Mouse (Mus musculus) limb, embryonic 13.5 days (tissue): ENCODE measurements around the gene Fkbp9. TPM values are rescaled to one million over a fixed set of nuclear protein-coding genes. Genes with fewer than 3 reads are reported as not detected.
A peak's percentile ranks its signal among the peaks of the same experiment; 100 is the strongest.

Experiments
- ATAC-seq: fragments of 200-750 bp; cut with Nextera tagmentation; 2 replicates; pipeline ENCODE4 v1.8.0; 2017; ENCODE audit warnings: low read depth, moderate number of reproducible peaks, moderate TSS enrichment; ENCODE audit not compliant: low FRiP score
- H3K27ac ChIP-seq: fragments of 300-500 bp; sonication (generic); 2 replicates; pipeline ENCODE4 v1.5.1; 2015; ENCODE audit warnings: inconsistent platforms, mild to moderate bottlenecking, moderate library complexity
- H3K27me3 ChIP-seq: fragments of 300-500 bp; sonication (generic); 2 replicates; pipeline ENCODE4 v1.6.1; 2015; ENCODE audit warnings: mild to moderate bottlenecking, inconsistent platforms
- H3K36me3 ChIP-seq: fragments of 300-500 bp; sonication (generic); 2 replicates; pipeline ENCODE4 v1.6.1; 2015; ENCODE audit warnings: inconsistent platforms, mild to moderate bottlenecking, moderate library complexity
- H3K4me1 ChIP-seq: fragments of 300-500 bp; sonication (generic); 2 replicates; pipeline ENCODE4 v1.6.1; 2015; ENCODE audit warnings: inconsistent platforms
- H3K4me2 ChIP-seq: fragments of 300-500 bp; sonication (generic); replicated peaks from 2 replicates; pipeline ENCODE4 v1.6.1; 2015; ENCODE audit warnings: inconsistent platforms, mild to moderate bottlenecking, moderate library complexity
- H3K4me3 ChIP-seq: fragments of 300-500 bp; sonication (generic); 2 replicates; pipeline ENCODE4 v1.5.1; 2015; ENCODE audit warnings: moderate library complexity, mild to moderate bottlenecking, inconsistent platforms
- H3K9ac ChIP-seq: fragments of 300-500 bp; sonication (generic); 2 replicates; pipeline ENCODE4 v1.6.1; 2015; ENCODE audit warnings: mild to moderate bottlenecking, inconsistent platforms
- H3K9me3 ChIP-seq: fragments of 300-500 bp; sonication (generic); 2 replicates; pipeline ENCODE4 v1.6.1; 2016; ENCODE audit warnings: inconsistent platforms
- WGBS: fragments of 180-500 bp; shearing (Covaris S2); methylation state at CpG from one replicate; pipeline ENCODE4 v1.1.7; 2015; 5-methylcytosine and 5-hydroxymethylcytosine counted together
- polyA plus RNA-seq: library from polyadenylated mRNA; unstranded; fragments of >200 nt; fragmentation: Nextera tagmentation; extraction: Ambion mirVana; gene quantifications from 2 replicates; pipeline ENCODE4 v1.2.1, GENCODE M21; 2015

Gene Fkbp9
- 181 and 185 TPM in 2 replicates for polyA plus RNA-seq

DNA sequence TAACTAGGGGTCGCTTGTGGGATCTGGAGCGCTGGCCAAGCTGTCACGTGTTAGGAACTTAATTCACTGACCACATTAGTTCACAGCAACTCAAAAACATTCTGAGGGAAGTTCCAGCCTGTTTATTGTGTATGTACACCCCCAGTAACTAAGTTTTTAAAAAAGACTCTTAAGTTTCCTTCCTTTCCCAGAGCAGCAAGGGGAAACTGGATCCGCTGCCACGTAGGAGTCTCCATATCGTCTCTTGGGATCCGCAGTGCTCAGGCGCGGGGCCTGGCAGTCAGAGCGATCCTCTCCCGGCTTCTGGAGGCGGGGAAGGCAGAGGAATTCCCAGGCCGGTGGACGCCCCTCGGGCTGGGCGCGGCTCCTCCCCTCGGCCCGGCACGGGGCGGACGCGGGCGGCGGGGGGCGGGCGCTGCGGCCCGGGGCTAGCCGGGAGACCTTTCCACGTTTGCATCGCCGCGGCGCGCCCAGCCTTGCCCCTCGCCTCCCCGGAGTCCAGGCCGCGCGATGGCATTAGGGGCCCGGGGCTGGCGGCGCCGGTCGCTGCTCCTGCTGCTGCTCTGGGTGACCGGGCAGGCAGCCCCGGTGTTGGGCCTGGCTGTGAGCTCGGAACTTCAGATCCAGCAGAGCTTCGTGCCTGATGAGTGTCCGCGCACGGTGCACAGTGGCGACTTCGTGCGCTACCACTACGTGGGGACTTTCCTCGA lies at the start of gene Fkbp9:
Gene Fkbp9 (plus strand): TSS at position 363 of the 710 bp plus-strand sequence.
- peaks cover 28% of the 10 kb centered on the region for H3K4me1 ChIP-seq
- peaks cover 18% of the 10 kb centered on the region for H3K36me3 ChIP-seq
- H3K27me3 ChIP-seq = no peaks in the 10 kb centered on the region
- ATAC-seq = peak; percentile 94
- H3K4me3 ChIP-seq = peak within 1 kb of the TSS; percentile 76
- H3K9ac ChIP-seq = peak within 1 kb of the TSS; percentile 91
- no peaks in the 10 kb centered on the region for H3K9me3 ChIP-seq
- H3K27ac ChIP-seq = peak within 1 kb of the TSS; percentile 87
- peak within 1 kb of the TSS; percentile 61 for H3K4me2 ChIP-seq
- WGBS = under 1% methylated on average over 50 of the region's 58 CpGs

DNA sequence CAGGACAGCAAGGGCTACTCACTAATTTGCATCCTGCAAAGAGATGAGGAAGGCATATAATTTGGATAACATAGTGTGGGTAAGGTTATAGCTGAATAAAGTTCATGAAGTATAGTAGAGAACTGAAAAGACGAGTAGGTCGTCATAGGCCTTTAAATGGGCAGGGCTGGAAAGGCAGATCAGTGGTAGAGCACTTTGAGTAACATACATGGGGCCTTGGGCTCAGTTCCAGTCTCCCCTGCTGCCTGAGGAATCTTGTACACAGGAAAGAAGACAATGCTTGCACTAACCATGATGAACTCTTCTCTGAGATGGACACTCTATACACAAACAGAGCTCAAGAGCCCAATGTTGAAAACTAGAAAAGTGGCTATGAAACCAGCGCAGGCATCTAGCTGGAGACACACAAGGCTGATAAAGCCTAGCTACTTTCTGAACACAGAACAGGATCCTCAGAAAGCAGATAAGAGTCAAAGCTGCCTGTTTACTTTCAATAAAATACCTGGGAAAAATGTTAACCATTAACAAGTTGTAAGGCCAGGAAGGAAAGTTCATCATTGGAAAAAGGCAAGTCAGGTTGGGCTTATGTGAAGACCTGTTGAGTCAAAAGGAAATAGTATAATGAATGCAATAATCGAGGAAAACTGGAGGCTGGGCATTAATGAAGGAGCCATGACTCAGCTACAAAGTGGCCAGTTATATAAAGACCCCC lies 48.1 kb upstream of the Fkbp9 start:
- Histone ChIP-seq H3K4me2 (no peak overlapping the region), H3K9ac (no peak overlapping the region), H3K4me3 (no peak overlapping the region), H3K36me3 (peaks cover 62% of the 10 kb centered on the region), H3K4me1 (no peaks in the 10 kb centered on the region), H3K27me3 (no peaks in the 10 kb centered on the region), H3K9me3 (no peaks in the 10 kb centered on the region), H3K27ac (no peak overlapping the region)
- 91% methylated on average over 4 of the region's 4 CpGs for WGBS
- no peak for ATAC-seq

DNA sequence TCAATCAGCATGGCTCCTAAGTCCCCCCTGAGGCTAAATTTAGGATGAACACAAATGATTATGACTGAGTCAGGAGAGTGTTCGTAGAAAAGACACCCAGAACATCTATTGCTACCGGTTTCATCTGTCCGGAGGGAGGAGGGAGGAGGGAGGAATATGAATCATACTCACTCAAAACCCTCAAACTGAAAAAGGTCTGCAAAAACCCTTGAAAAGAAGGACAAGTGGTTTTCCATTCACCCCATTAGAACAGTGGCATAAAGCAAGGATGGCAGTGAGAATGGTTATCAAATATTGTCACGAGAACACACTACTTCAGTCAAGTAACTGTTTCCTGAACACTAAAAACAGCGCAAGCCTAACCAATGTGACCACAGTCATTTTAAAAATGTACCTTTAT lies 46.8 kb upstream of the Fkbp9 start:
- peaks cover 56% of the 10 kb centered on the region for H3K36me3 ChIP-seq

DNA sequence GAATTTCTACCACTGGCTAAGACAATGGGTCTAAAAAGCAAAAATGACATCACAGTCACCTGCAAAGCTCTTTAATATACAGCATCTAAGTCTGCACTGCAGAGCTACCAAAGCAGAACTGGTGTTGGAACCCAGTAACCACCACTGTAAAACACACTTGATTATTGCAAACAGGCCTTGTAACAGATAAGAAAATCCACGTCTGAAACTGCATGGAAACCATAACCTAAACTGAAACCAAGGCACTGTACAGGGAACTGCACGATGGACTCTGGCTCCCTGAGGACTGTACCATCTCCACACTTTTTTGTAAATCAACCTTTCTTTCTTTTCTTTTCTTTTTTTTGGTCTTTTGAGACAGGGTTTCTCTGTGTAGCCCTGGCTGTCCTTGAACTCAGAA lies 44.2 kb upstream of the Fkbp9 start:
- no peaks in the 10 kb centered on the region for H3K9me3 ChIP-seq
- WGBS = 86% methylated on average over 2 of the region's 2 CpGs
- no peak overlapping the region for H3K9ac ChIP-seq
- H3K4me2 ChIP-seq = no peak overlapping the region
- H3K4me1 ChIP-seq = no peaks in the 10 kb centered on the region
- no peak for ATAC-seq
- H3K4me3 ChIP-seq = no peak overlapping the region
- no peak overlapping the region for H3K27ac ChIP-seq
- no peaks in the 10 kb centered on the region for H3K27me3 ChIP-seq
- peaks cover 44% of the 10 kb centered on the region for H3K36me3 ChIP-seq

More for the DNA sequence above, 46.8 kb upstream of the Fkbp9 start:
- WGBS = 88% methylated on average over 5 of the region's 5 CpGs
- ATAC-seq = no peak
- H3K27me3 ChIP-seq = no peaks in the 10 kb centered on the region
- no peaks in the 10 kb centered on the region for H3K4me1 ChIP-seq
- H3K27ac ChIP-seq = no peak overlapping the region
- H3K9me3 ChIP-seq = no peaks in the 10 kb centered on the region
- H3K4me3 ChIP-seq = no peak overlapping the region
- no peak overlapping the region for H3K9ac ChIP-seq
- no peak overlapping the region for H3K4me2 ChIP-seq

DNA sequence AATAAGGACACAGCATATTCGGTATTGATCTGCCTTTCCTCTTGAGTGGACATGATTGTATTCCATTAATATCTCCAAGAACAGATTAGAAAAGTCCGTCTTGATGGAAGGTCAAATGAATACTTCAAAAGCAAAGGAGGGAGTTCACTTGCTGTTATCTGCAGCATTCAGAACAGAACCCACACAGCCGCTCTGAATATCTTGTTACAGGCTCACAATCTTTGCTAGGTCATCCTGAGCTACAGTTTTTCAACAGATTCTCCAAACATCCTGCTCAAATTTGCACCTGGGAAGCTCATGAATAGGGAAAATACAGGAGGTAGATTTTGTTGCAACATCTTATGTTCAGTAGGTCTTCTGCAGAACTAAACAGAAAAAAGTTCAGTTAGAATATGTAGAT lies 42.5 kb upstream of the Fkbp9 start:
- no peak for ATAC-seq
- Histone ChIP-seq H3K4me2 (no peak overlapping the region), H3K36me3 (peaks cover 31% of the 10 kb centered on the region), H3K9me3 (no peaks in the 10 kb centered on the region), H3K27me3 (no peaks in the 10 kb centered on the region), H3K4me1 (0 out of 2 replicates have a peak, but pooled peaks cover under 1% of the 10 kb centered on the region), H3K4me3 (no peak overlapping the region), H3K27ac (no peak overlapping the region), H3K9ac (no peak overlapping the region)
- 91% methylated on average over 3 of the region's 3 CpGs for whole genome bisulfite sequencing

DNA sequence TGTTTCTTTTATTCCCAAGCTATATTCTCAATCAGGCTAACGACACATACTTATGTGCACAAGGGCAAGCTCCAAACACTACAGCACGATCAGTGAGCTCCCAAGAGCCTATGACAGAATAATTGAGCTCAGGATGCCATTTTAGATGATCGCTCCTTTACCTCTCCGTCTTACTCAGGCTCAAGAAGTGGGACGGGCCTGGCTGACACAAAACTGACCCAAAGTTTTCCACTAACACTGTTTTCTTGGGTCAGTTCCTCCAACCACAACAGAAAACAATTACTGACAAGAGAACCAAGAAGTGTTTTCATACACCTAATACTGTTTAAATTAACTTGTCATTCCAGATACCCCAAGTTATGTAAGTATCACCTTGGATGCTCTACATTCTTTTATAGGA lies 37.0 kb upstream of the Fkbp9 start:
- H3K9me3 ChIP-seq = no peaks in the 10 kb centered on the region
- no peak for ATAC-seq
- H3K4me2 ChIP-seq = peak overlapping the region; percentile 81
- no peak overlapping the region for H3K27ac ChIP-seq
- no peak overlapping the region for H3K9ac ChIP-seq
- H3K27me3 ChIP-seq = no peaks in the 10 kb centered on the region
- WGBS = 87% methylated on average over 5 of the region's 5 CpGs
- H3K4me1 ChIP-seq = peaks cover 25% of the 10 kb centered on the region
- no peaks in the 10 kb centered on the region; the same call in 1 of the 2 replicates for H3K36me3 ChIP-seq
- no peak overlapping the region for H3K4me3 ChIP-seq

DNA sequence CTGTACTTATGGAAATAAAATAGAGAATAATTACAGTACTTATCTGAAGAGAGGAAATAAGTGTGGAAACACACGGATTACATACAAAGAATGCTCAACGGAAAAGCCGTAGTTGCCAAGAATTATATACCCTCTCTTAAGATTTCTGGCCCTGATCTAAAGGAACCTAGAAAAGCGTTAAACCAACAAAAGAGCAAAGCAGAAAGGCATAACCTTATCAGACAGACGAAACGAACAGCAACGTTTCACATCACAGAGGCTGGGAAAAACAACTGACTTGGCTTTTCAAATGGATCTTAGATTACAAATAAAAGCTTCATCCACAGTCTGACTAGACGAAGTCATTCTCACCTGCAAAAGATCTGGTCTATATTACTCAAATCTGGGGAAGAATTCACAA lies 35.6 kb upstream of the Fkbp9 start:
- 10% methylated on average over 8 of the region's 8 CpGs for WGBS
- H3K4me3 ChIP-seq = peak overlapping the region; percentile 83
- no peaks in the 10 kb centered on the region; the same call in 1 of the 2 replicates for H3K36me3 ChIP-seq
- no peaks in the 10 kb centered on the region for H3K9me3 ChIP-seq
- no peaks in the 10 kb centered on the region for H3K27me3 ChIP-seq
- H3K4me2 ChIP-seq = peak overlapping the region; percentile 81
- peak overlapping the region; percentile 92 for H3K9ac ChIP-seq
- no peak for ATAC-seq
- H3K27ac ChIP-seq = no peak overlapping the region; the same call in 1 of the 2 replicates
- H3K4me1 ChIP-seq = peaks cover 25% of the 10 kb centered on the region

DNA sequence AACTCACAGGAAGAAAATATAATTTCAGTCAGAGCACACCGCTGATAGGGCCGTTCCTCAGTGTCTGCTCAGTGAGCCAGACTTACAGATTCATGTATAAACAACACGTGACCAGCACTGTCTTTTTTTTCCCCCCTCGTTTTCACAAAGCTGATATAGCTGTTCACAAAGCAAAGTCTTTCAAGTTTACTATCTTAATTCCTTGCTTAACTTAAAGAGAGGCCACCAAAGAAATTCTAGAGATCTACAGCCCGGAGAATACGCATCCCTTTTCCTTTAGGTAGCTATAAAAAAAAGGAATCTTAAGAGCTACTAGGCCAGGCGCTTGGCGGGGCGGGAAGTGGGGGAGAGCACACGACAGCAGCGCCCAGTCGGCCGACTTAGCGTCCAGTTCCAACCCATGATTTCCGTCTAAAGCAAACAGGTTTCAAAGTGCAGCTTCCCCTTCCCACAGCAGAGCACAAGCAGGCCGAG lies 35.2 kb upstream of the Fkbp9 start:
- 0% methylated on average over 16 of the region's 16 CpGs for WGBS
- Histone ChIP-seq H3K4me2 (peak overlapping the region; percentile 81), H3K9me3 (no peaks in the 10 kb centered on the region), H3K4me1 (peaks cover 25% of the 10 kb centered on the region), H3K4me3 (peak overlapping the region; percentile 83), H3K9ac (peak overlapping the region; percentile 92), H3K27me3 (no peaks in the 10 kb centered on the region), H3K36me3 (no peaks in the 10 kb centered on the region; the same call in 1 of the 2 replicates), H3K27ac (peak overlapping the region; percentile 99)
- peak; percentile 29 for ATAC-seq

DNA sequence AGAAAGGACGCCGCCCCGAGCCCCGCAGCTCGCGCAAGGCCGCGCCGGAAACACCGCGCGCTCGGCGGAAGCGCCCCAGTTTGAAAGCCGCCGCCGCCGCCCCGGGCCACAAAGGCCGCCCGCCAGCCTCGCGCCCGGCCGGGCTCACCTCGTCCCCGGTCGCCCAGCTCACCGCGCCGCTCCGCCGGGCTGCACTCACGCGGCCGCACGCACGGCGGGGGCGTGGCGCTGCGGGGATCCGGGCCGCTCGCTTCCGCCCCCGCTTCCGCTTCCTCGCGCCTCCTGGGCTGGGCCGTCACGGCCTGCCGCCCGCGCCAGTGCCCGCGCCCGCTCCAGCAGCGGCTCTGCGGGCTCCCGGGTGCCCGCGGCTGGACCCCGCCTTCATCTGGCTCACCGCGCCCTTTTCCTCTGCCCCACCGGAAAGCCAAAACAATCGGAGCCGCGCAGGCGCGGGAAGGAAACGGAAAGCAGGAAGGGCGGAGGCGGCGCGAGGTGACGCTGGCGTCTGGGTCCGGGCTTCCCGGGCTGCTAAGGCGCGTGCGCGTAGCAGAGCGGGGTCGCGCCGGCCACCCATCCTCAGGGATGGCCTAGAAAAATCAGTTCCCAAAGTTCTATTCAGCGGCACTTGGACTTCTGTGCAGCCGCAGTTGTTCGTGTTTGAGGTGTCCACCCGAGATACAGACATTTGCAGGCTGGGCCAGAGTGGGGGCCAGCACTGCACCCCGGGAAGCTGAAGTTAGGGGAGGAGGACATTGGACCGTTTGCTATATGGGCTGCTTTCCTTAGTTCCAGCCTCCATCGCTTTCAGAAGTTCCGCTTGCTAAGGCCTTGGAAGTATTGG lies 34.3 kb upstream of the Fkbp9 start, which contains the start of gene Kbtbd2:
Gene Kbtbd2 (minus strand): TSS at position 503 of the 841 bp plus-strand sequence.
- peaks cover 25% of the 10 kb centered on the region for H3K4me1 ChIP-seq
- under 1% methylated on average over 95 of the region's 98 CpGs for WGBS
- H3K36me3 ChIP-seq = no peaks in the 10 kb centered on the region; the same call in 1 of the 2 replicates
- peak within 1 kb of the TSS; percentile 83 for H3K4me3 ChIP-seq
- H3K27ac ChIP-seq = peak within 1 kb of the TSS; percentile 99
- peak; percentile 94 for ATAC-seq
- H3K4me2 ChIP-seq = peak within 1 kb of the TSS; percentile 81
- H3K9me3 ChIP-seq = no peaks in the 10 kb centered on the region
- H3K9ac ChIP-seq = peak within 1 kb of the TSS; percentile 92
- no peaks in the 10 kb centered on the region for H3K27me3 ChIP-seq

DNA sequence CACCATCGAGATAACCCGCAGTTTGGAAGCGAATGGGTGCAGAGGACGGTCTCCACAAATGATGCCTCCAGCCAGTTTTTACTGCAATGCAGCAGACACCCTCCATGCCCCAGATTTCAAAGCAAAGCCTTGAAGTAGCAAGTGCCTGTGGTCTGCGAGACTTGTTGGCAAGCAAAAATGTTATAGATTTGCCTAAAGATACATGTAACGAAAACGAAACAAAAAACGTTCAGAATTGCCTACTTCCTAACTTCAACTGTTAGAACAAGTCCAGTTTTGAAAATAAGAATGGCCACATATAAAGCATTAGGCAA lies 33.8 kb upstream of the Fkbp9 start:
- Histone ChIP-seq H3K4me3 (peak overlapping the region; percentile 83), H3K27ac (peak overlapping the region; percentile 99), H3K9ac (peak overlapping the region; percentile 92), H3K9me3 (no peaks in the 10 kb centered on the region), H3K4me1 (peaks cover 25% of the 10 kb centered on the region), H3K27me3 (no peaks in the 10 kb centered on the region), H3K4me2 (peak overlapping the region; percentile 81), H3K36me3 (no peaks in the 10 kb centered on the region)
- no peak for ATAC-seq
- 14% methylated on average over 8 of the region's 8 CpGs for WGBS

DNA sequence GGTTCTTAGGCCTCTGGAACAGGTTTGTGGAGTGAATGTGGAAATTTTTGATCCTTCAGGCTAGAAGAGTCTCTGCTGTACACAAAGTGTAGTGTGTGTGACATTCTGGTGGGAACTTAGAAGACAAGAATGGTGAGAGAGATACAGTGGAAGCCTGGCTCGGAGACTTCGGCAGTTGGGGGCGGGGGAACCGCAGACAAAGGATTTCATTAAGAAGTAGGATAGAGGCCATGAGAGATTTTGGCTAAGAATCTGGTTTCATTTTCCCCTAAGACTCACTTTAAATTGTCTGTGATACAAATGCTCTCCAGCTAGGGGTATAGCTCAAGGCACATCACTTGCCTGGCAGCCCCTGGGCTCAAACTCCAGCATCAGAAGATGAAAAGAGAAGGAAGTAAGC lies 26.8 kb upstream of the Fkbp9 start:
- Histone ChIP-seq H3K9ac (no peak overlapping the region), H3K9me3 (no peaks in the 10 kb centered on the region), H3K27me3 (0 out of 2 replicates have a peak, but pooled peaks cover 2% of the 10 kb centered on the region), H3K36me3 (no peaks in the 10 kb centered on the region), H3K27ac (no peak overlapping the region), H3K4me3 (no peak overlapping the region), H3K4me1 (no peaks in the 10 kb centered on the region), H3K4me2 (no peak overlapping the region)
- WGBS = 87% methylated on average over 4 of the region's 4 CpGs
- no peak for ATAC-seq
